Mouse (Mus musculus) cerebellum, postnatal 14 days (tissue): ENCODE measurements around the gene Rbl1.
"Not testable (repeated sequence)": the region's sequence is repeated elsewhere in the genome, so short reads cannot be mapped to it uniquely, and the experiment has no call there.

Source experiments
- DNase-seq, 2 experiments: peaks; one replicate each; pipeline ENCODE4 v3.0.0; 2021; ENCODE audit warnings: mixed read lengths in 2 of 2

The Rbl1 gene

GRCm38 (mm10) chr2:157170626-157171025 lies 33.7 kb downstream of the Rbl1 start:
- no peak for DNase-seq

GRCm38 (mm10) chr2:157170166-157170565 lies 34.2 kb downstream of the Rbl1 start:
- DNase-seq: no peak

- DNase-seq: no peak
Observed at GRCm38 (mm10) chr2:157166371-157167080, 37.8 kb downstream of the Rbl1 start.

DNA sequence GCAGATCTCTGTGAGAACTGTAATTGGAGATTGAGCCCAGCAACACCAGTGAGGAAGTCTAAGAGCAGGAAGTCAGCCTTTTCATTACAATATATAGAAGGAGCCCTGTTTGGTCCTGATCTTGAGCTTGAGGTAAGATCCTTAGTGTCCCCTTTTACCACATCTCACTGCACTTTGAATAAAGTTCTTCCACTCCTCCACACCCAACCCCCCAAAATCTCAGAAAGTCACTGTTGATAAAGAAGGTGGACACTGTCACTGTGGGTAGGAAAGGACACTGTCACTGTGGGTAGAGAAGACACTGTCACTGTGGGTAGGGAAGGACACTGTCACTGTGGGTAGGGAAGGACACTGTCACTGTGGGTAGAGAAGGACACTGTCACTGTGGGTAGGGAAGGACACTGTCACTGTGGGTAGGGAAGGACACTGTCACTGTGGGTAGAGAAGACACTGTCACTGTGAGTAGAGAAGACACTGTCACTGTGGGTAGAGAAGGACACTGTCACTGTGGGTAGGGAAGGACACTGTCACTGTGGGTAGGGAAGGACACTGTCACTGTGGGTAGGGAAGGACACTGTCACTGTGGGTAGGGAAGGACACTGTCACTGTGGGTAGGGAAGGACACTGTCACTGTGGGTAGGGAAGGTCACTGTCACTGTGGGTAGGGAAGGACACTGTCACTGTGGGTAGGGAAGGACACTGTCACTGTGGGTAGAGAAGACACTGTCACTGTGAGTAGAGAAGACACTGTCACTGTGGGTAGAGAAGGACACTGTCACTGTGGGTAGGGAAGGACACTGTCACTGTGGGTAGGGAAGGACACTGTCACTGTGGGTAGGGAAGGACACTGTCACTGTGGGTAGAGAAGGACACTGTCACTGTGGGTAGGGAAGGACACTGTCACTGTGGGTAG lies 38.8 kb downstream of the Rbl1 start:
- DNase-seq: not testable (repeated sequence)

DNA sequence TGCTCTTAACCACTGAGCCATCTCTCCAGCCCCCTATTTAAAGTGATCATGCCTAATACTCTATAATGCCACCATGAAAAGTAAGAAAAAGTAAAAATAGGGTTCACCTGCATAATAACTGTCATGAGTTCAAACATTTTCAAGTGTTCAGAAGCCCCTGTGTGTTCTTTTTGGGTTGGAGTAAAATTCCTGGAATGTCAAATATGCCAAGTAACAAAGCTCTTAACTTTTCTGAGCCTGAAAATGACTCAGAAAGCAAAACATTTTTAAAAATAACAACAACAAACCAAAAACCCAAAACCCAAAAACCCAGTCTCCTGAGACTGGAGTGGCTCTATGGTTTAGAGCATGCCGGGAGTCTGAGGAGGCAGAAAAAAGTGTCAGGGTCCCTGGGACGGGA lies 40.2 kb downstream of the Rbl1 start:
- DNase-seq: no peak

DNA sequence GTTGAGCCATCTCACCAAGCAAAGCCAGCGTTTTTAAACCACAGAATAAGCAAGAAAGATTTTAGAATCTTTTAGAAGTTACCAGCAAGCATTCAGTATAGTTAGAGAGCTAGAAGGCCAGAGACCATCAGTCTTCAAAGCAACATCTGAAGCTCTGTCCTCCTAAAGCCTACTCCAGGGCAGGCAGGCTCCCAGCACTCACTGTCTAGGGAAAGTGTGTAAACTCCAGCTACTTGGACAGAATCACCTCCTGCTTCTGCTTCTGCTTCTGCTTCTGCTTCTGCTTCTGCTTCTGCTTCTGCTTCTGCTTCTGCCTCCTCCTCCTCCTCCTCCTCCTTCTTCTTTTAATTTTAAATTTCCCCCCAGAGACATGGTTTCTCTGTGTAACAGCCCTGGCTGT lies 48.3 kb downstream of the Rbl1 start:
- DNase-seq: no peak

DNA sequence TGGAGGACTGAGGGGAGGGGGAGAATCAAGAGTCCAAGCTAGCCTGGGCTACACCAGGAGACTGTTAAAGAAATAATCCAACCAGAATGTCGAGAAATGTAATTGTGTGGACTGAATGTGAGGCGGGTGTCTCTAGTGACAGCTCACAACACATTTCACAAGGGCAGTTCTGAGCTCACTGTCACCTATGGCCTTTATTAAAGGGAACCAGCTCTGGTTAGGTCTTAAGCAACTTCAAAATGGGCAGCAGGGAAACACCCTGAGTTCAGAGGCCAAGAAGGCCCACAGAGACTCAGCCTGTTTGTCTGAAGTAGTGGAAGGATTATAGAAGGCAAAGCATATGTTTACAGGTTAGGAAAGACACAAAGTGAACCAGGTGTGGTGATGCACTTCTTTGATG lies 51.1 kb downstream of the Rbl1 start:
- DNase-seq: no peak

GRCm38 (mm10) chr2:157148417-157148816 lies 55.9 kb downstream of the Rbl1 start:
- DNase-seq: no peak

DNA sequence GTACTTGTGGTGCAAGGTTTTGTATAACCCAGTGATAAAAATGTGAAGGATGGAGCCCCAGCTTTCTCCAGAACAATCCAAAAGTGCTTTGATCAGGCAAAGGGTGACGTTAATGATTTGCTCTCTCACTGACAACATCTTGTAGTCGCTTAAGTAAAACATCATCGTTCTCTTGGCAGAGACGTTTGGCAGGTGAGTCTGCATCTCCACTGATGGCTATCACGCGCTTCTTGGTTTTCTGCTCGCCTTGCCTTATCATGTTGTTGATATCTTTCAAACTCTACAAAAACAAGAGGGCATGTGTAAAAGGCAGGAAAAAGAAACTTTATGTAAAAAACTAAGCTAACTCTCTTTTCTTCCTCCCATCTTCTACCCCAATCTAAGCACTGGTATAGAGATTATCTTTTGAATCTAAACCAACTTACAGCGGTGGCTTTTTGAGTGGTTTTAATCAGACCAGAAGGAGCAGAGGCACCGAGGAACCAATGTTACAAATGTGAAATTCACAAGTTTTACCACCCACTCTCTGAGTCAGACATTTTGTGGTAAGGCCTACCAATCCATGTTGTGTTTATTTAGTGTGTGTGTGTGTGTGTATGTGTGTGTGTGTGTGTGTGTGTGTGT lies 56.8 kb downstream of the Rbl1 start:
- no peak for DNase-seq

DNA sequence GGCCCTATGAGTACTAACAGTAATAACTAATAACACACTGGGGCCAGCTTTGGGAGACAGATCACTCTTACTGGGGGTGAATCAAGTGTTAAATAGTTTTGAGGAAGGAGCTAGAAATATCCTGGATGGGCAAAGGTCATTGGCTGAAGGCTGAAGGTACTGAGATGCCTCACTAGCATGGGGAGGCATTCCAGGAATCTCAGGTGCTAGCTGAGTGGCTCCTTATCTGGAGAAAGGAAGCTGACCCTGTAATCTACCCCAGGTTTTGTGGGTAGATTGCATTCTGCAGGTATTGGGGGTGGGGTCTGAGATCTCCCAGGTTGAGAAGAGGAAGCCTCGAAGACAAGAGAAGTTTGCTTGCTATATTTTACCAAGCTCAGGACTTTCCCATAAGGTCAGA lies 59.2 kb downstream of the Rbl1 start:
- no peak for DNase-seq

- no peak for DNase-seq
Observed at GRCm38 (mm10) chr2:157144132-157144531, 60.2 kb downstream of the Rbl1 start.

DNA sequence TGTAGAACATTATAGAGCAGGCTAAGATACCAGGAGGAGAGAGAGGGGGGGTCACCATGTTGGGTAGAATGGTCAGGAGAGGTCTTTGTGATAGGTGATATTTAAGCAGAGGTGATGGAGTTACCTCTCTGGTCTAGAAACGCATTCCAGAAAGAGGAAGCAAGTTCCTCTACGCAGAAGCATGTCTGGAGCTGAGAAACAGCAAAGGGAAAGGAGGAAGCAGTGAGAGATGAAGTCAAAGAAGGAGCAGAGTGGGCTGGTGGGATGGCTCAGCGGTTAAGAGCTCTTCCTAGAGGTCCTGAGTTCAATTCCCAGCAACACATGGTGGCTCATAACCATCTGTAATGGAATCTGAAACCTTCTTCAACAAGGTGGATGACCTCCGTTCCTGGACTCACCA lies 62.4 kb downstream of the Rbl1 start:
- no peak for DNase-seq

GRCm38 (mm10) chr2:157139251-157139802 lies 65.0 kb downstream of the Rbl1 start:
- no peak for DNase-seq

DNA sequence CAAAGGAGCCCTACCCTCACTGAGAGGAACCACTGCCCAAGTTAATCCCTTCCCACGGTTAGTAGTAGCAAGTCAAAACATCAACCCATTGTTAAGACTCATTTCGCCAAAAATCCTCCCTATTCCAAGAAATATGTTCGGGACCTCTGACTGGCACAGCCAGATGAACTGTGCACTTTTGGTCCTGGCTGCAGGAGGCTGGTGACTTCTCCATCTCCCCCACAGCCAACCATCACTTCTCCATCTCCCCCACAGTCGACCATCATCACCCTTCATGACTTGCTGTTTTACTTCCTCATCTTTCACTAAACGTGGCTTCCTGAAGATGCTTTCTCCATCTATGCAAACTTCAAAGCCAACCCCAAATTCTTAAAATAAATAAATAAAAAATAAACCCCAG lies 65.5 kb downstream of the Rbl1 start:
- no peak for DNase-seq

GRCm38 (mm10) chr2:157137959-157138731 lies 66.2 kb downstream of the Rbl1 start:
- no peak for DNase-seq

- no peak for DNase-seq
Observed at GRCm38 (mm10) chr2:157136646-157137045, 67.7 kb downstream of the Rbl1 start.

DNA sequence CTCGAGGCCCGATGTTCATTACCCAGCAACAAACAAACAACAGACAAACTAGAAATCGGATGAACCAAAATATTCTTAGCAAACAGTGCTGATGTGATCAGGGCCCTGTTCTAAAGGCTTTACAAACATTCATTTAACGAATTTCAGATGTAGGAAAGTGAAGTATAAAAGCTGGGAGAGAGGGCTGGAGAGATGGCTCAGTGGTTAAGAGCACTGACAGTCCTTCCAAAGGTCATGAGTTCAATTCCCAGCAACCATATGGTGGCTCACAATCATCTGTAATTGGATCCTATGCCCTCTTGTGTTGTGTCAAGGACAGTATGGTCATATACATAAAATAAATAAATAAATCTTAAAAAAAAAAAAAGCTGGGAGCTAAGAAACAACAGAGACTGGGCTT lies 68.2 kb downstream of the Rbl1 start:
- no peak for DNase-seq

DNA sequence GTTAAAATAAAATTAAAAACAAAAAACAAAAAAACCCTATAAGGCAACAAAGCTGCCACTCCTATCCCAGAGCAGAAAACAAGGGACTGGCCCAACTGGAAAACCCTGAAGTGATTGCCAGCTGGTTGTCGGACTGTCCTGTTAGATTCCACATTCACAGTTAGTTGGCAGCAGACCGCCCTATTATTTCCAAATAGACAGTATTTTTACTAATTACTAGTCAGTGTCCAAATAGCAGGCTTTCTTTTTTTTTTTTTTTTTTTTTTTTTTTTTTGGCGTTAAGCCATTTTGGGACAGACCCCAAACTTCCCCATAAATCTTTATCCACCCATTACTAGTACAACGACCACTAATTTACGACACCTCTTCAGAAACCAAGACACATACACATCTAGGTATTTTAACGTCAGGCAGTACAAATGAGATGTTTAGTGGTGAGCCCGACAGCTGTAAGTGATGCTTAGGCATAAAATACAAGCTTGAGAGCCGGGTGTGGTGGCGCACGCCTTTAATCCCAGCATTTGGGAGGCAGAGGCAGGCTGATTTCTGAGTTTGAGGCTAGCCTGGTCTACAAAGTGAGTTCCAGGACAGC lies 68.7 kb downstream of the Rbl1 start:
- DNase-seq: peak in 1 of 2 experiments; percentile 29

GRCm38 (mm10) chr2:157135014-157135413 lies 69.3 kb downstream of the Rbl1 start, which contains the start of gene Samhd1:
TSS of gene Samhd1 (minus strand) at chr2:157135265.
- DNase-seq: peak; percentile 90 to 95

DNA sequence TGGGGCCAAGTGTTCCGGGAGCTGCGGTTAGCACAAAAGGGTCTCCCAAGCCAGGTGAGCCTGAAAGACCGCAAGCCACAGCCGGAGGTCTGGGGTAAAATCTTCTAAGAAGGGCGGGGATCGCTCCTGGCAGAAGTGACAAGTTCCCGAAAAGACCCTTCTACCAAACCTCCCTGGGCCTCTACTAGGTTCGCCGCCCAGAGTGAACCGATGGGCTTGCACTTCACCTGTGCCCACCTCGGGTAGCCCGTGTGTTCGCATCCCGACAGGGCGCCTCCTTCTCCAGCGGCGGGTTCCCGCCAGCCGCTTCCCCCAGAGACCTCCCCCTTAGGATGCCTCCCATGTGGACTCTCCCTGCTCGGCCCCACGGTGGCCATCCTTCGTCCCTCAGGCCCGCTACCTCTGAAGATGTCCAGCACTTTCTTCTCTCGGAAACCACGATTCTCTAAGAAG lies 69.8 kb downstream of the Rbl1 start:
- no peak for DNase-seq

DNA sequence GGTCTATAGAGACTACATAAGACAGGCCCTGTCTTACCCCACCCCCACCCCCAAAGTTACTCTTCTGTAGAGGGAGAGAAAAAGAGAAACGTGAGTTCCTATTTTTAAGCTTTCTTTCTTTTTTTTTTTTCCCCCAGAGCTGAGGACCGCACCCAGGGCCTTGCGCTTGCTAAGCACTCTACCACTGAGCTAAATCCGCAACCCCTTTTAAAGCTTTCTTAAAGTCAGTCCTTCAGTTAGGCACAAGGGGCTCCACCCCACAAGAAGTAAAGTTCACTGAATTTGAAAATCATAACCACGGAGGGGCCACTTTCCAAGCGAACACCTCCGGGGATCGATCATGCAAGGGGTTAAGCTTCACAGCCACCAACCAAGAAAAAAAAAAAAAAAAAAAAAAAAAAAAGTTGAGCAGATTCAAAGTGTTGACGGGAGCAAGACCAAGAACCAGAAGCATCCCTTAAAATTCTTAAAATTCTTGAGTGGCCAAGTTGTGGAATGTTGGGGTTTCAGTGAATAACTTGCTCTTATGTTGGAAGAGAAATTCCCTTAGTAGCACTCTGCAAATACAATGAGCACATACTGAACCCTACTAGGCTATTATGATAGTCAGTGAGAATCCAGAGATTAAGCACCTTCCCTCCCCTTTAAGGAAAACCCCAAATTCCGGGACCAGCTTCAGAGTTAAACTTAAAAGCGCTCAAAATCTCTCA lies 70.4 kb downstream of the Rbl1 start:
- no peak for DNase-seq
